Mouse (Mus musculus) gastrocnemius, adult 2 months (tissue): ENCODE data around the gene Ccr3. TPM values are rescaled to one million over a fixed set of nuclear protein-coding genes. Genes with fewer than 3 reads are reported as not detected.
"Not testable (repeated sequence)": the region's sequence is repeated elsewhere in the genome, so short reads cannot be mapped to it uniquely, and the experiment has no call there.

Source experiments
- DNase-seq: peaks from one replicate; pipeline ENCODE4 v3.0.0; 2022
- H3K27ac ChIP-seq: fragments of 200-600 bp; 2 replicates; pipeline ENCODE4 v1.8.1; 2022; ENCODE audit warnings: mild to moderate bottlenecking
- H3K4me3 ChIP-seq: fragments of 200-600 bp; 2 replicates; pipeline ENCODE4 v1.8.1; 2022; ENCODE audit warnings: mild to moderate bottlenecking, moderate library complexity
- CTCF ChIP-seq: fragments of 200-600 bp; IDR thresholded peaks from 2 replicates; pipeline ENCODE4 v1.8.1; 2022; ENCODE audit warnings: antibody characterized with exemption, mild to moderate bottlenecking, moderate library complexity
- intact Hi-C: fragments of 180-260 bp; cut with DNase I; formaldehyde crosslinking; loops from one replicate; pipeline ENCODE4 v1.15.1; 2025
- total RNA-seq, 2 experiments: library from RNA; stranded (reverse); gene quantifications; 2 replicates each; pipeline ENCODE4 v1.2.3; 2021

Gene Ccr3
- total RNA-seq, 2 experiments from 2014 or later: not detected

GRCm38 (mm10) chr9:124012691-124013090 is 9.1 kb upstream of the Ccr3 start:
- TF ChIP-seq CTCF: no peak
- intact Hi-C loops: no loop called here
- no peak overlapping the region for H3K4me3 ChIP-seq
- no peak for DNase-seq
- no peak overlapping the region for H3K27ac ChIP-seq

- no peak for TF ChIP-seq CTCF
- no peak for DNase-seq
- intact Hi-C loops: no loop called here
- Histone ChIP-seq H3K4me3 (no peak overlapping the region), H3K27ac (no peak overlapping the region)
Observed at GRCm38 (mm10) chr9:124013270-124013669, 8.5 kb upstream of the Ccr3 start.

- no peak for TF ChIP-seq CTCF
- intact Hi-C loops: no loop called here
- H3K4me3 ChIP-seq: no peak overlapping the region
- no peak overlapping the region for H3K27ac ChIP-seq
- DNase-seq: no peak
Observed at GRCm38 (mm10) chr9:124014985-124015652, 6.7 kb upstream of the Ccr3 start.

- DNase-seq: no peak
- Histone ChIP-seq H3K4me3 (no peak overlapping the region), H3K27ac (no peak overlapping the region)
- no peak for TF ChIP-seq CTCF
- intact Hi-C loops: no loop called here
Observed at GRCm38 (mm10) chr9:124016048-124016447, 5.7 kb upstream of the Ccr3 start.

GRCm38 (mm10) chr9:124019887-124020286 is 1.9 kb upstream of the Ccr3 start:
- intact Hi-C loops: no loop called here
- no peak for DNase-seq
- no peak for TF ChIP-seq CTCF
- Histone ChIP-seq H3K4me3 (no peak overlapping the region), H3K27ac (no peak overlapping the region)

- H3K27ac ChIP-seq: no peak overlapping the region
- no peak overlapping the region for H3K4me3 ChIP-seq
- peak; percentile 26; the same call in 1 of the 2 replicates for TF ChIP-seq CTCF
- no peak for DNase-seq
- intact Hi-C loops: no loop called here
Observed at GRCm38 (mm10) chr9:124033345-124033744, 11.6 kb downstream of the Ccr3 start.

- Histone ChIP-seq H3K4me3 (no peak overlapping the region), H3K27ac (no peak overlapping the region)
- no peak for TF ChIP-seq CTCF
- peak; percentile 61 for DNase-seq
- intact Hi-C loops: no loop called here
Observed at GRCm38 (mm10) chr9:124037707-124038106, 15.9 kb downstream of the Ccr3 start.

GRCm38 (mm10) chr9:124038158-124038582 is 16.4 kb downstream of the Ccr3 start:
- no peak for DNase-seq
- H3K27ac ChIP-seq: no peak overlapping the region
- TF ChIP-seq CTCF: no peak
- intact Hi-C loops: no loop called here
- no peak overlapping the region for H3K4me3 ChIP-seq

- intact Hi-C loops: no loop called here
- no peak for TF ChIP-seq CTCF
- DNase-seq: no peak
- Histone ChIP-seq H3K4me3 (no peak overlapping the region), H3K27ac (no peak overlapping the region)
Observed at GRCm38 (mm10) chr9:124038949-124039348, 17.2 kb downstream of the Ccr3 start.

GRCm38 (mm10) chr9:124040932-124041331 is 19.2 kb downstream of the Ccr3 start:
- TF ChIP-seq CTCF: no peak
- Histone ChIP-seq H3K4me3 (no peak overlapping the region), H3K27ac (no peak overlapping the region)
- DNase-seq: no peak
- intact Hi-C loops: no loop called here

- Histone ChIP-seq H3K4me3 (no peak overlapping the region), H3K27ac (no peak overlapping the region)
- no peak for DNase-seq
- intact Hi-C loops: no loop called here
- no peak for TF ChIP-seq CTCF
Observed at GRCm38 (mm10) chr9:124053532-124053931, 31.8 kb downstream of the Ccr3 start.

- Histone ChIP-seq H3K4me3 (no peak overlapping the region), H3K27ac (no peak overlapping the region)
- no peak for TF ChIP-seq CTCF
- no peak for DNase-seq
- intact Hi-C loops: no loop called here
Observed at GRCm38 (mm10) chr9:124056158-124056709, 34.5 kb downstream of the Ccr3 start.

- intact Hi-C loops: no loop called here
Observed at GRCm38 (mm10) chr9:124059660-124060352, 38.0 kb downstream of the Ccr3 start.

GRCm38 (mm10) chr9:124061474-124062432 is 40.0 kb downstream of the Ccr3 start:
- H3K27ac ChIP-seq, DNase-seq, H3K4me3 ChIP-seq, intact Hi-C loops: not testable (repeated sequence)

More at GRCm38 (mm10) chr9:124059660-124060352, 38.0 kb downstream of the Ccr3 start:
- no peak overlapping the region for H3K27ac ChIP-seq
- H3K4me3 ChIP-seq: no peak overlapping the region
- no peak for TF ChIP-seq CTCF
- no peak for DNase-seq
